Mouse (Mus musculus) E14TG2a.4 (cell line): ENCODE measurements around the gene Bace2.
A peak's percentile ranks its signal among the peaks of the same experiment; 100 is the strongest.

Experiments
- H3K27me3 ChIP-seq: 2 replicates; pipeline ENCODE4 v1.6.1; 2014; ENCODE audit warnings: low read length, control low read depth; ENCODE audit not compliant: insufficient read depth
- H3K36me3 ChIP-seq: 2 replicates; pipeline ENCODE4 v1.6.1; 2014; ENCODE audit warnings: low read length, control low read depth; ENCODE audit not compliant: insufficient read depth
- H3K4me1 ChIP-seq: replicated peaks from 2 replicates; pipeline ENCODE4 v1.6.1; 2014; ENCODE audit warnings: low read depth, low read length, control low read depth
- H3K4me3 ChIP-seq: replicated peaks from 2 replicates; pipeline ENCODE4 v1.5.1; 2014; ENCODE audit warnings: mild to moderate bottlenecking, low read length
- H3K9me3 ChIP-seq: 2 replicates; pipeline ENCODE4 v1.6.1; 2014; ENCODE audit warnings: low read length, control low read depth
- CTCF ChIP-seq: conservative IDR thresholded peaks from 2 replicates; pipeline ENCODE4 v1.5.1; 2014; ENCODE audit warnings: low read length
- NANOG ChIP-seq: IDR thresholded peaks from 2 replicates; pipeline ENCODE4 v1.6.1; 2014; ENCODE audit warnings: borderline replicate concordance, low read length, mixed read lengths
- POU5F1 ChIP-seq: IDR thresholded peaks from 2 replicates; pipeline ENCODE4 v1.6.1; 2014; ENCODE audit warnings: low read length, borderline replicate concordance

The Bace2 gene

GRCm38 (mm10) chr16:97328602-97329001, 27.9 kb upstream of the Bace2 start:
- Histone ChIP-seq H3K4me1 (peaks cover 11% of the 10 kb centered on the region), H3K9me3 (no peaks in the 10 kb centered on the region), H3K36me3 (no peaks in the 10 kb centered on the region), H3K27me3 (peaks cover 10% of the 10 kb centered on the region; the same call in 1 of the 2 replicates), H3K4me3 (no peak overlapping the region)
- TF ChIP-seq NANOG = no peak

GRCm38 (mm10) chr16:97353013-97353412, 3.5 kb upstream of the Bace2 start:
- Histone ChIP-seq H3K36me3 (no peaks in the 10 kb centered on the region), H3K27me3 (peaks cover 36% of the 10 kb centered on the region), H3K4me1 (peaks cover 18% of the 10 kb centered on the region), H3K4me3 (no peak overlapping the region), H3K9me3 (no peaks in the 10 kb centered on the region)
- TF ChIP-seq CTCF = no peak
- no peak for TF ChIP-seq POU5F1
- TF ChIP-seq NANOG = no peak

DNA sequence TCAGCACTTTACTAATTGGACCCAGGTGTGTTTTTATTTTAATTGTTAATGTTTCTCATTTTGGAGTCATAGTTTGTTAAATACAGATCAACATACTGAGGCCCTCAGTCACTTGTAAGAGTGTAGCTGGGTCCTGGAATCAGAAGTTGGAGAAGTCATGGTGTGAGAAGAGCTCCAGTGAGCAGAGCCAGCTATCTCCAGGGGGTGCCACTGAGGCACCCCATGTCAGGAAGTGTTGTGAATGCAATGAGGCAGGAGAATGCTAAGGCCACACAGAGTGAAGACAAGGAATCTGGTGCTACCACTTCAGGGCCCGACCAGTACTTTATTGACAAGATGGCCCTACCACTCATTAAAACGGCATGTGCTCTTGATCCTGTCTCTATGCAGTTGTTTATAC, 1.9 kb upstream of the Bace2 start:
- Histone ChIP-seq H3K4me1 (peaks cover 18% of the 10 kb centered on the region), H3K9me3 (no peaks in the 10 kb centered on the region)
- no peak for TF ChIP-seq POU5F1
- no peak for TF ChIP-seq NANOG
- TF ChIP-seq CTCF = no peak

GRCm38 (mm10) chr16:97357188-97357821, 763 bp downstream of the Bace2 start:
- peaks cover 18% of the 10 kb centered on the region for H3K4me1 ChIP-seq
- TF ChIP-seq NANOG (no peak), CTCF (no peak), POU5F1 (no peak)
- no peaks in the 10 kb centered on the region for H3K9me3 ChIP-seq
- H3K4me3 ChIP-seq = peak overlapping the region; percentile 81
- no peaks in the 10 kb centered on the region for H3K36me3 ChIP-seq
- H3K27me3 ChIP-seq = peaks cover 56% of the 10 kb centered on the region

More for the DNA sequence above, 1.9 kb upstream of the Bace2 start:
- Histone ChIP-seq H3K27me3 (peaks cover 50% of the 10 kb centered on the region), H3K4me3 (no peak overlapping the region), H3K36me3 (no peaks in the 10 kb centered on the region)

GRCm38 (mm10) chr16:97362231-97362888, 5.8 kb downstream of the Bace2 start:
- TF ChIP-seq POU5F1 = no peak
- Histone ChIP-seq H3K27me3 (peaks cover 27% of the 10 kb centered on the region), H3K9me3 (no peaks in the 10 kb centered on the region), H3K4me1 (peaks cover 4% of the 10 kb centered on the region), H3K36me3 (no peaks in the 10 kb centered on the region), H3K4me3 (no peak overlapping the region)

- H3K4me1 ChIP-seq = no peaks in the 10 kb centered on the region
- H3K4me3 ChIP-seq = no peak overlapping the region
- no peaks in the 10 kb centered on the region for H3K9me3 ChIP-seq
- no peaks in the 10 kb centered on the region; the same call in 1 of the 2 replicates for H3K27me3 ChIP-seq
- no peaks in the 10 kb centered on the region for H3K36me3 ChIP-seq
- no peak for TF ChIP-seq POU5F1
- no peak for TF ChIP-seq NANOG
- no peak for TF ChIP-seq CTCF
Observed at GRCm38 (mm10) chr16:97366141-97366540, 9.6 kb downstream of the Bace2 start.

DNA sequence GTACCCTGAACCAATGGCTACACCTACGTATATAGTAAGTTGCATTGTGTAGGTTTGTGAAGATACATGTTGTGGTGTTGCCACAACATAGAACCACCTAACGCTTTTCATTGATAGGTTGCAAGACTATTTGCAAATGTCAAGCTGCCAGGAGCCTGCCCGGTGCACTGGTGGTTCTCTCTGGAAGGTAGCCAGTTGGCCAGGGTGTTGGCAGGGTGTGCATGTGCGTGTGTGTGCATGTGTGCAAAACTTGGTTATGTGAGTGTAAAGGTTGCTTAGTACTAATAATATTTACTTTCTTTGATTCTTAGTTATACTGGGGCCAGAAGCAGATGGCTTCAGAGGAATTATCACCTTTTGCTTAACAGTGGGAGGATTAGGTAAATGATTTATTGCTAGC, 13.7 kb downstream of the Bace2 start:
- no peak for TF ChIP-seq NANOG
- H3K4me1 ChIP-seq = no peaks in the 10 kb centered on the region
- no peaks in the 10 kb centered on the region for H3K9me3 ChIP-seq
- no peaks in the 10 kb centered on the region for H3K36me3 ChIP-seq
- no peak overlapping the region for H3K4me3 ChIP-seq
- no peaks in the 10 kb centered on the region for H3K27me3 ChIP-seq

GRCm38 (mm10) chr16:97387955-97388354, 31.4 kb downstream of the Bace2 start:
- no peak overlapping the region for H3K4me3 ChIP-seq
- TF ChIP-seq NANOG = no peak
- TF ChIP-seq POU5F1 = no peak
- TF ChIP-seq CTCF = no peak
- no peaks in the 10 kb centered on the region for H3K27me3 ChIP-seq
- no peaks in the 10 kb centered on the region for H3K9me3 ChIP-seq
- H3K36me3 ChIP-seq = no peaks in the 10 kb centered on the region
- H3K4me1 ChIP-seq = no peaks in the 10 kb centered on the region

- no peaks in the 10 kb centered on the region for H3K4me1 ChIP-seq
Observed at GRCm38 (mm10) chr16:97391289-97391688, 34.7 kb downstream of the Bace2 start.

More at GRCm38 (mm10) chr16:97391289-97391688, 34.7 kb downstream of the Bace2 start:
- Histone ChIP-seq H3K27me3 (no peaks in the 10 kb centered on the region), H3K9me3 (no peaks in the 10 kb centered on the region), H3K36me3 (no peaks in the 10 kb centered on the region), H3K4me3 (no peak overlapping the region)
- no peak for TF ChIP-seq POU5F1
- TF ChIP-seq NANOG = no peak
- TF ChIP-seq CTCF = no peak
